Mouse (Mus musculus) cerebellum, postnatal 36 days (tissue): ENCODE data around the gene Polm.
"Not testable (repeated sequence)": the region's sequence is repeated elsewhere in the genome, so short reads cannot be mapped to it uniquely, and the experiment has no call there.

Experiments
- DNase-seq, 2 experiments: peaks; one replicate each; pipeline ENCODE4 v3.0.0; 2021 to 2022; ENCODE audit warnings: mixed read lengths in 2 of 2

Gene Polm

GRCm38 (mm10) chr11:5852314-5852713 lies 14.5 kb upstream of the Polm start:
- DNase-seq, result no peak

GRCm38 (mm10) chr11:5851021-5851736 lies 13.4 kb upstream of the Polm start:
- DNase-seq, result no peak

- DNase-seq, result no peak
Measured at GRCm38 (mm10) chr11:5850452-5850851, 12.6 kb upstream of the Polm start.

- DNase-seq, result no peak
Measured at GRCm38 (mm10) chr11:5849316-5849715, 11.5 kb upstream of the Polm start.

- DNase-seq, result no peak
Measured at GRCm38 (mm10) chr11:5848741-5849140, 10.9 kb upstream of the Polm start.

GRCm38 (mm10) chr11:5846639-5847345 lies 9.0 kb upstream of the Polm start:
- DNase-seq, result no peak

- no peak for DNase-seq
Measured at GRCm38 (mm10) chr11:5843131-5843530, 5.3 kb upstream of the Polm start.

- no peak for DNase-seq
Measured at GRCm38 (mm10) chr11:5841751-5842150, 3.9 kb upstream of the Polm start.

GRCm38 (mm10) chr11:5840346-5840745 lies 2.5 kb upstream of the Polm start:
- no peak for DNase-seq

GRCm38 (mm10) chr11:5836126-5836525 lies 1.7 kb downstream of the Polm start:
- peak; percentile 28 to 31 for DNase-seq

- DNase-seq, result no peak
Measured at GRCm38 (mm10) chr11:5835057-5835456, 2.8 kb downstream of the Polm start.

- DNase-seq, result no peak
Measured at GRCm38 (mm10) chr11:5834506-5834905, 3.3 kb downstream of the Polm start.

- DNase-seq, result no peak
Measured at GRCm38 (mm10) chr11:5829327-5829726, 8.5 kb downstream of the Polm start.

- DNase-seq, result no peak
Measured at GRCm38 (mm10) chr11:5828509-5829191, 9.2 kb downstream of the Polm start.

GRCm38 (mm10) chr11:5827931-5828330 lies 9.9 kb downstream of the Polm start:
- DNase-seq, result no peak

- no peak for DNase-seq
Measured at GRCm38 (mm10) chr11:5825432-5825831, 12.4 kb downstream of the Polm start.

GRCm38 (mm10) chr11:5819223-5819622 lies 18.6 kb downstream of the Polm start:
- DNase-seq, result no peak

- DNase-seq, result no peak
Measured at GRCm38 (mm10) chr11:5813381-5813780, 24.4 kb downstream of the Polm start.

GRCm38 (mm10) chr11:5809487-5809886 lies 28.3 kb downstream of the Polm start:
- DNase-seq, result not testable (repeated sequence)

GRCm38 (mm10) chr11:5807956-5808355 lies 29.9 kb downstream of the Polm start:
- no peak for DNase-seq

GRCm38 (mm10) chr11:5805711-5806110 lies 32.1 kb downstream of the Polm start:
- no peak for DNase-seq

GRCm38 (mm10) chr11:5804174-5804573 lies 33.6 kb downstream of the Polm start:
- no peak for DNase-seq

- no peak for DNase-seq
Measured at GRCm38 (mm10) chr11:5803551-5803981, 34.2 kb downstream of the Polm start, which contains the start of gene Pgam2. Gene Pgam2, minus strand, starts transcription at chr11:5803733.
